Mouse (Mus musculus) bone marrow macrophage, adult 2 months (primary cell): ENCODE results near the gene Tmem121b. TPM values are rescaled to one million over a fixed set of nuclear protein-coding genes. Genes with fewer than 3 reads are reported as not detected.
A peak's percentile ranks its signal among the peaks of the same experiment; 100 is the strongest.

Source experiments
- H3K27ac ChIP-seq: 2 replicates; pipeline ENCODE4 v1.5.1; 2012; ENCODE audit warnings: low read depth, low read length; ENCODE audit not compliant: insufficient read depth
- H3K4me1 ChIP-seq: 2 replicates; pipeline ENCODE4 v1.6.1; 2012; ENCODE audit warnings: low read length; ENCODE audit not compliant: control insufficient read depth, insufficient read depth
- H3K4me3 ChIP-seq: 2 replicates; pipeline ENCODE4 v1.5.1; 2012; ENCODE audit warnings: mild to moderate bottlenecking, low read length, moderate library complexity; ENCODE audit not compliant: insufficient read depth
- CTCF ChIP-seq: IDR thresholded peaks from 2 replicates; pipeline ENCODE4 v1.5.1; 2012; ENCODE audit warnings: low read depth, mild to moderate bottlenecking, low read length, moderate library complexity
- POLR2A ChIP-seq: IDR thresholded peaks from 2 replicates; pipeline ENCODE4 v1.6.1; 2012; ENCODE audit warnings: mild to moderate bottlenecking, low read depth, low read length, borderline replicate concordance
- polyA plus RNA-seq: library from polyadenylated mRNA; stranded (reverse); fragments of >200 nt; gene quantifications from 2 replicates; pipeline ENCODE4 v1.2.4, GENCODE M21; 2012; ENCODE audit not compliant: missing spikeins, insufficient read depth, insufficient read length

Gene Tmem121b
- polyA plus RNA-seq, 1 experiment, result not detected

GRCm38 (mm10) chr6:120468259-120468658, 25.3 kb downstream of the Tmem121b start:
- Histone ChIP-seq H3K27ac (no peak overlapping the region), H3K4me1 (peaks cover 73% of the 10 kb centered on the region), H3K4me3 (no peak overlapping the region)
- no peak for TF ChIP-seq CTCF
- no peak for TF ChIP-seq POLR2A

DNA sequence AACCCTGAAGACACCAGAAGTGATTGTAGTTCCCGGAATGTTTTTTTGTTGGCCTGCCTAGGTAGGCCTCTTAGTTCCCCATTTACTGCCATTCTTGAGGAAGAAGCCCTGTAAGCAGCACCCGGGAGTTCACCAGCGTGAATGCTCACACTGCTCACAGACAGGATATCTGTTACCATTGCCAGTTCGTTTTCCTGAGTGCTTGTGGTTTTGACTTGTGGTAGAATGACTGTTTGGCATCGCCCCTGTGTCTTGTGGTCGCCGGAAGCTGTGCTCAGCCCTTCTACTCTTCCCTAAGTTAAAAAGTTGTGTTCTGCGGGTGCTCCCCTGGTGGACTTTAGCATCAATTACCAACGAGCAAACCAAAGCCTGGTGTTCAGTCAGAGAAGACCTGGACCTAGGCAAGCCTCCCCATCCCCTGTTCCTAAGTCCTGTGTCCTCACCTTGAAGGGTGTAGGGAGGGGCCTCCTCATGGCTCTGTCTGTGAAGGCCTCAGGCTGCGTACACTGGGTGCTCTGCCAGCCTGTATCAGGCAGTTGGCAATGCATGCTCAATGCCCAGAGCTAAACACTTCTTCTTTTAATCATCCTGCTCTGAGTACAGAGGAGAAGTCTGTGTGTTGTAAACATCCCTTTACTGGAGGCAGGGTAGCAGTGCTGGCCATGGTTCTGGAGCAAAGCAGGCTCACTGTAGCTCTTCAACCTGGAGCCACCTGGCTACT, 26.8 kb downstream of the Tmem121b start:
- peaks cover 60% of the 10 kb centered on the region for H3K4me1 ChIP-seq
- peak overlapping the region; percentile 78 for H3K27ac ChIP-seq
- 0 out of 2 replicates have a peak overlapping the region, but pooled peaks have one; percentile 9 for H3K4me3 ChIP-seq
- TF ChIP-seq CTCF (no peak), POLR2A (no peak)

DNA sequence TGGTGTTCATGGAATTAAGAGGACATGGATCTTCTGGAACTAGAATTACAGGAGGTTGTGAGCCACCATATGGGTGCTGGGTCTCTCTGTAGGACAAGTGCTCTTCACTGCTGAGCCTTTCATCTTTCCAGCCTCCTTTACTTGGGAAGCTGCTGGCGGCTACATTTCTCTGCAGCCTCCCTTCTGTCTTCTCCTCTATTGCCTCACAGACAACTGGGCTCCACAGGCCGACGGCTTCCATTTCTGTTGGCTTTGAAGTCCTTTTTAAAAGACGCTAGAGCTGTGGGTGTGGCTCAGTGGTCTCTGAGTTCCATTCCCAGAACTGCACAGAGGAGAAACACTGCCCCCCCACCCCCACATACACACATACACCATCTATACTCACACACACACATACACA, 28.2 kb downstream of the Tmem121b start:
- TF ChIP-seq POLR2A (no peak), CTCF (no peak)
- Histone ChIP-seq H3K4me1 (peaks cover 51% of the 10 kb centered on the region), H3K27ac (no peak overlapping the region), H3K4me3 (no peak overlapping the region)

DNA sequence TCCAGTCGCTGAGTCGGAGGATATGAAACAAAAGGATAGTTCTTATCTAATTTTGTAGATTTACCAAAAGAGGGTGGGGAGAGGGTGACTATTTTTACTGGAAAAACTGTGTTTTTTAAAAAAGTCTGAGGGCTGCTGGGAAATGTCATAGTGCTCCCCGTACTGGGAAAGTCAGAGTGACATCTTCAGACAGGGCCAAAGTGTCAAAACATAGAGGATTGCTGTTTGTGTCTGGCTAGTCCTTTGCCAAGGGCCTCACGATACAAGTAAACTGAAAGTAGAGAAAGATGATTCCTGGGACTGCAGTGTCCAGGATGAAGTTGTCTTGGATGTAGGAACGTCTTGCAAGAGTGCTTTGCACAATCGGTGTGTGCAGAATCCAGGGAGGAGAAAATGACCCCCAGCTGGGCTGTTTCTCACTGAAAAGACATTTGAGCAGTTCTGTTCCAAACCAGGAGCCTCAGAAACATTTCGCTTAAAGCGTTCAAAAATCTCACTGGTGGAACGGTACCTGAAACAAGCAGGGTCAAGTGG, 29.1 kb downstream of the Tmem121b start:
- no peak for TF ChIP-seq POLR2A
- no peak for TF ChIP-seq CTCF
- Histone ChIP-seq H3K4me3 (peak overlapping the region; percentile 93), H3K27ac (no peak overlapping the region), H3K4me1 (peaks cover 42% of the 10 kb centered on the region)

DNA sequence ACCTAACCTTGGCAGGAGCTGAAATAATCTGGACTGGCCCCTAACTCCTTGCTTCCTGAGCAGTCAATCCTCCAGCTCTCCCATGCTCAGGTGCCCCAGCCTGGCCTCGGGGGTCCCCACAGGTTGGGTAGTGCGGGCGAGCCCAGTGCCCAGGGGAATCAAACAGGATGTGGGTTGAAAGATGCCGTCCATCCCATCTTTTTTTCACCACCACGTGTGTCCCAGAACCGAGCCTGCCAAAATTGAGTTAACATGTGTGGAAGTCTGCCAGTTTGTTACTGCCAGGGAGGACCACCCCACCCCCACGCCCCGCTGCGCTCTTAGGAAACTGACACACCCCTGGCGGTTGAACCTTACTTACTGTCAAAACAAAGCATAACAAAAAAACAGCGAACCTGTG, 29.7 kb downstream of the Tmem121b start:
- TF ChIP-seq POLR2A (no peak), CTCF (no peak)
- H3K4me3 ChIP-seq, result peak overlapping the region; percentile 93
- H3K4me1 ChIP-seq, result peaks cover 39% of the 10 kb centered on the region
- H3K27ac ChIP-seq, result no peak overlapping the region

- Histone ChIP-seq H3K4me1 (peaks cover 37% of the 10 kb centered on the region), H3K4me3 (peak within 1 kb of the TSS; percentile 93), H3K27ac (peak within 1 kb of the TSS; percentile 27; the same call in 1 of the 2 replicates)
- no peak; the same call in 1 of the 2 replicates for TF ChIP-seq POLR2A
- TF ChIP-seq CTCF, result no peak
Measured at GRCm38 (mm10) chr6:120463086-120463871, 30.3 kb downstream of the Tmem121b start, which contains the start of gene Il17ra. Gene Il17ra, plus strand, starts transcription at chr6:120463247.

DNA sequence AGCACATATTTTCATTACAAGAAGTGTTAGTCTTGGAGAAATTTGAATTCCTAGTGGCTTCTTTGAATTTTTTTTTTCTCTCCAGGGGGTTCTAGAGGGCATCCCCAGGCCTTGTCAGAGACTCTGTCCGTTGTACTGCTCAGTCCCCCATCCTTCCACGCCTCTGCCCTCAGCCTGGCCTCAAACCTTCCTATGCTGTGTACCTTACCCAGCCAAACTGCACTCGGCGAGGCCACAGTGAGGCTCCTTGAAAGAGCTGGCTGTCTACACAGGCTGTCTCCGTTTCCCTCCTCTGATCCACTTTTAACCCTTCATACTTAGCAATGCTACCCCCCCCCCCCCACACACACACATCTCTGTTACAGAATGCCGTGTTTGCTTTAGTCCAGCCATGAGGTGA, 31.4 kb downstream of the Tmem121b start:
- H3K4me1 ChIP-seq, result peaks cover 27% of the 10 kb centered on the region
- TF ChIP-seq CTCF (no peak), POLR2A (no peak)
- H3K4me3 ChIP-seq, result no peak overlapping the region
- H3K27ac ChIP-seq, result no peak overlapping the region

DNA sequence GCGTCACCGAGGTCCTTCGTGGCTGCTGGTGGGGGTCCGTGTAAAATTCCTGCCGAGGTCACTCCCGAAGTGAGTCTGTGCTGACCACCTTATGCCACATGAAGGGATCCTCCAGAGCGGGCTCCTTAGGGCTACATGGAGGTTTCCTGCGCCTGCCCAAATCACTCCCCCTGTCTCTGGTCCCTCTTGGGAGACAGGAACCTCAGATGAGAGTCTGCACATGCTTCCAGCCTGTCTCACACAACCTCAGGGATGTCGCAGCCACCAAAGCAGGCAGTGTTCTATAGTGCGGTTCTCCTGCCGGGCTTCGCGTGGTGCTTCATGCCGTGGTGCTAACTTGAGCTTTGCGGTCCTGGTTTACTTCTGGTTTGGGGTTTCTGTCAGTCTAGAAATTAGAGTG, 32.4 kb downstream of the Tmem121b start:
- H3K4me1 ChIP-seq, result peaks cover 18% of the 10 kb centered on the region
- no peak overlapping the region for H3K27ac ChIP-seq
- TF ChIP-seq POLR2A (no peak), CTCF (no peak)
- no peak overlapping the region for H3K4me3 ChIP-seq

- no peak overlapping the region for H3K27ac ChIP-seq
- H3K4me3 ChIP-seq, result no peak overlapping the region
- TF ChIP-seq POLR2A, result no peak
- TF ChIP-seq CTCF, result no peak
- peaks cover 19% of the 10 kb centered on the region for H3K4me1 ChIP-seq
Measured at GRCm38 (mm10) chr6:120457751-120458150, 35.9 kb downstream of the Tmem121b start.
